ENCODE assay signal across 19 mouse cellular contexts in genomic region chr5:52609672-52610071, GRCm38 (mm10). TPM values are rescaled to one million over a fixed set of nuclear protein-coding genes. Genes with fewer than 3 reads are reported as not detected.
DNase-seq lines count a peak whose midpoint lies in the region; ATAC-seq lines count a peak whose summit lies in the region.
"Had no signal": no experiment of that assay in that cellular context is flagged by ENCODE, and none has a peak within 500 bp of the region (broad histone marks: within the 10 kb centered on the region; RNA-seq: fewer than 3 reads in every experiment).

No protein-coding gene starts in this region.

- DNase-seq in adrenal gland, postnatal 14 days, result peak; percentile 18
- no peak for DNase-seq in adrenal gland, adult 8-10 months
- DNase-seq in right cerebral cortex, postnatal 14 days, result peak; percentile 30
- DNase-seq in right cerebral cortex, postnatal 25 days, result no peak
- peak; percentile 26 for DNase-seq in CD4-positive, CD25-positive, alpha-beta regulatory T cell, adult 2 months (ENCODE audit: low read depth, low spot score)
- DNase-seq in MN1 (ENCODE audit: low spot score), result no peak
- DNase-seq in frontal cortex, postnatal 14 days (ENCODE audit: low spot score in 2 of 2), result no peak
- DNase-seq: B cell, adult 2 months; cerebellum, adult 9-10 months; forebrain, postnatal 0 days; gastrocnemius, adult 2 months; heart, adult 18-20 months; kidney, adult 8-10 months; kidney, postnatal 25 days; lung, adult 2 months; right cerebral cortex, postnatal 4 days had no signal

- ATAC-seq in hematopoietic stem cell, adult 5-6 weeks (replicated peaks in 1 of 2; ENCODE audit: insufficient read depth in 1 of 2, low FRiP score in 2 of 2, low TSS enrichment in 1 of 2, low read depth in 1 of 2, poor library complexity in 2 of 2, severe bottlenecking in 2 of 2), result peak; percentile 78 to 80
- ATAC-seq: forebrain, postnatal 0 days; inflammation-experienced regulatory T-cells, adult 6 months; midbrain, embryonic 13.5 days had no signal

RNA-seq across cellular contexts. Expression of gene Lgi2, which starts 43.4 kb away (rescaled TPM):
- total RNA-seq in adrenal gland, postnatal 14 days (2021), result 1.1 and 1.3 TPM in 2 replicates
- under 1 TPM; 0.34 to 0.91 (median 0.55) TPM for total RNA-seq in adrenal gland, adult 8-10 months (2022)
- not detected in 2 replicates for total RNA-seq in hematopoietic stem cell, adult 5-6 weeks (2017)

RNA-seq across cellular contexts. Expression of gene Sepsecs, which starts 59.8 kb away (rescaled TPM):
- total RNA-seq in adrenal gland, postnatal 14 days (2021), result 16.6 and 19.2 TPM in 2 replicates
- total RNA-seq in adrenal gland, adult 8-10 months (2022), result 10 to 100 TPM; 17.6 to 22.4 (median 18.1) TPM
- total RNA-seq in hematopoietic stem cell, adult 5-6 weeks (2017), result 13.5 and 23.7 TPM in 2 replicates

Comparison
In these comparisons a context has a peak if more than half of its experiments do, and no peak if none do; other contexts are left out.
1. DNase-seq: peak in adrenal gland, postnatal 14 days (single experiment), right cerebral cortex, postnatal 14 days (single experiment) and CD4-positive, CD25-positive, alpha-beta regulatory T cell, adult 2 months (single experiment); none in adrenal gland, adult 8-10 months (single experiment), right cerebral cortex, postnatal 25 days (single experiment), MN1 (single experiment) and frontal cortex, postnatal 14 days (0 of 2).